Mouse (Mus musculus): ENCODE measurements around the gene Gopc.

- TF ChIP-seq CTCF (IDR thresholded peaks at IDR 0.05; ENCODE audit: low read depth) (no peak), EP300 (IDR thresholded peaks at IDR 0.05; ENCODE audit: low read depth) (no peak)
These were observed 44.5 kb upstream of the Gopc start for GRCm38 (mm10) chr10:52426314-52426980.

Data from heart, postnatal 0 days (tissue).